Mouse (Mus musculus) stomach, embryonic 14.5 days (tissue): ENCODE measurements around the gene Cfap97d1. TPM values are rescaled to one million over a fixed set of nuclear protein-coding genes. Genes with fewer than 3 reads are reported as not detected.

ENCODE experiments used
- ATAC-seq: fragments of 200-750 bp; cut with Nextera tagmentation; 2 replicates; pipeline ENCODE4 v1.8.0; 2017; ENCODE audit warnings: low read depth, moderate TSS enrichment; ENCODE audit not compliant: insufficient number of reproducible peaks, insufficient read depth, low FRiP score
- H3K27ac ChIP-seq: fragments of 300-500 bp; sonication (generic); 2 replicates; pipeline ENCODE4 v1.5.1; 2014; ENCODE audit warnings: mild to moderate bottlenecking, low read length, moderate library complexity, mixed read lengths
- H3K27me3 ChIP-seq: fragments of 300-500 bp; sonication (generic); 2 replicates; pipeline ENCODE4 v1.6.1; 2014; ENCODE audit warnings: low read length, control low read depth, mixed read lengths; ENCODE audit not compliant: control insufficient read depth, insufficient read depth
- H3K36me3 ChIP-seq: fragments of 300-500 bp; sonication (generic); 2 replicates; pipeline ENCODE4 v1.6.1; 2014; ENCODE audit warnings: mild to moderate bottlenecking, control low read depth, low read length, moderate library complexity, mixed read lengths; ENCODE audit not compliant: control insufficient read depth, insufficient read depth
- H3K4me1 ChIP-seq: fragments of 300-500 bp; sonication (generic); 2 replicates; pipeline ENCODE4 v1.6.1; 2014; ENCODE audit warnings: low read length, control low read depth, mixed read lengths; ENCODE audit not compliant: control insufficient read depth, insufficient read depth
- H3K4me2 ChIP-seq: fragments of 300-500 bp; sonication (generic); replicated peaks from 2 replicates; pipeline ENCODE4 v1.6.1; 2014; ENCODE audit warnings: low read depth, low read length, control low read depth
- H3K4me3 ChIP-seq: fragments of 300-500 bp; sonication (generic); 2 replicates; pipeline ENCODE4 v1.5.1; 2014; ENCODE audit warnings: low read depth, low read length, control low read depth
- H3K9ac ChIP-seq: fragments of 300-500 bp; sonication (generic); replicated peaks from 2 replicates; pipeline ENCODE4 v1.6.1; 2014; ENCODE audit warnings: low read depth, mild to moderate bottlenecking, control low read depth, low read length, moderate library complexity, mixed read lengths
- H3K9me3 ChIP-seq: fragments of 300-500 bp; sonication (generic); 2 replicates; pipeline ENCODE4 v1.6.1; 2016; ENCODE audit warnings: low read depth, low read length, control low read depth; ENCODE audit not compliant: control insufficient read depth
- WGBS: fragments of 180-500 bp; shearing (Covaris S2); extraction: QIAGEN DNeasy Blood & Tissue Kit; methylation state at CpG from one replicate; pipeline ENCODE4 v1.1.7; 2014; 5-methylcytosine and 5-hydroxymethylcytosine counted together
- polyA plus RNA-seq: library from polyadenylated mRNA; unstranded; fragments of >200 nt; fragmentation: Nextera tagmentation; extraction: Ambion mirVana; gene quantifications from 2 replicates; pipeline ENCODE4 v1.2.1, GENCODE M21; 2014

The Cfap97d1 gene
- polyA plus RNA-seq, 1 experiment from 2014 or later, result not detected

DNA sequence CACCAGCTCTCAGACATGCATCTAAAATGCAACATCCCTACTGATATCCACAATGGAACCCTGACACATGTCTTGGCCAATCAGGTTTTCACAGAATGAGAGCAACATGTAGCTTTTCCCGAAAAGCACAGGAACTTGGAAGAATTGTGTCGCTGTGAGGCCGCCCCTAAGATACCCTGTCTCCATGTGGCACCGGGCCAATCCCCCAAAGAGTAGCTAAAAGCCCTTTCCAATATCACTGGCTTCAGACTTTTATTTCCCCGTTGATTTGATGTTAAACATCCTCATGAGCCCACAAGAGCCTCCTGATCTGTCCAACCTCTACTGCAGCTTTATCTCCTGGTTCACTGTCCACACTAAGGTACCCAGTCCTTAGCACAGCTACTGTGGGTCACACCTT, 22.6 kb downstream of the Cfap97d1 start:
- Histone ChIP-seq H3K27ac (no peak overlapping the region), H3K9me3 (no peaks in the 10 kb centered on the region), H3K4me3 (no peak overlapping the region), H3K4me1 (0 out of 2 replicates have a peak, but pooled peaks cover 3% of the 10 kb centered on the region), H3K9ac (no peak overlapping the region), H3K27me3 (no peaks in the 10 kb centered on the region), H3K36me3 (peaks cover 4% of the 10 kb centered on the region; the same call in 1 of the 2 replicates), H3K4me2 (no peak overlapping the region)
- WGBS, result 82% methylated on average over 5 of the region's 5 CpGs
- ATAC-seq, result no peak

DNA sequence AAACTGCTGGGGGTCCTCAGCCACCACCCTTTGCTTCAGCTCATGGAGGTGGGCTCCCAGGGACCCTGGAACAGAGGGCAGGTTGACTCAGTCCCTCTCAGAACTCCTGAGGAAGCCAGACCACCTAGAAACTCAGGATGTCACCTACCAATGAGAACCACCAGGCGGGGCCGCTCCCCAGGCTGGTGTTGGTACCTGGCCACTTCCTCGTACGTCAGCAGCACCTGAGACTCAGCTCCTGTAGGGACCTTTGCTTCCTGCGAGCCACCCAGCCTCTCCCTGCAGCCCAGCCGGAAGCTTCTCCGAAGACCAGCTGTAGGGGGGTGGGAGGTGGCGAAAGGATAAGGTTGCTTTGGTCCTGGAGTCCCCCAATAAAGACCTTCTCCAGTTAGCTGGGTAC, 24.3 kb downstream of the Cfap97d1 start:
- H3K27me3 ChIP-seq, result no peaks in the 10 kb centered on the region
- H3K4me1 ChIP-seq, result 0 out of 2 replicates have a peak, but pooled peaks cover 3% of the 10 kb centered on the region
- no peak for ATAC-seq
- H3K36me3 ChIP-seq, result peaks cover 7% of the 10 kb centered on the region
- H3K9me3 ChIP-seq, result no peaks in the 10 kb centered on the region
- WGBS, result 85% methylated on average over 8 of the region's 8 CpGs
- H3K27ac ChIP-seq, result no peak overlapping the region
- no peak overlapping the region for H3K4me3 ChIP-seq
- no peak overlapping the region for H3K9ac ChIP-seq
- H3K4me2 ChIP-seq, result no peak overlapping the region

DNA sequence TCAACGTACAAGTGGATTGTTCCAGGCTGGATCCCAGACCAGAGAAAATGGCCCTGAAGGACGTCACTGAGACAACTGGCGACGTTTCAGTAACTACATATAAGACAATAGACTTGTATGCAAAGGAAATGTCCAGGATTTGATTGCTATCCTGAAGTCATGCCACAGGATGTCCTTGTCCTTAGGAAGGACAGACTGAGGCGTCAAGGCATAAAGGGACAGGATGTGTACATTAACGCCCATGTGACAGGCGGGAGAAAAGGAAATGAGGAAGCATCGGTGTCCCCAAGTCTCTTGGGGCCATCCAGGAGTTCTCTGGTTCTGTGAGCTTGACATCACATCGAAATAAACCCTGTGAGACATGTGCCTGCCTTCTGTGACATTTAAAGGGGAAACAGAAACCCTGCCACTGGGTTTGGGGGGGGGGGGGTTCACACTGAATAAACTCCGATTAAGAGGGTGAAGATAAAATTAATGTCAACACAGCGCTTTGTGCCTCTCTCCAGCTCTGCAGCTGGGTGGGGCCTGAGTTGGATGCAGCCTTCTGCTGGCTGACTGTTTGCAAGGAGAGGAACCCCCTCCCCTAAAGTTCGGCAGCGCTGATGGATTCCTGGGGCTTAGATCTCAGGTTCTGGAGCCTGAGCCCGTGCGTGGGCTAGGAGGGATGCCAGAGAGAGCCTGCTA, 25.0 kb downstream of the Cfap97d1 start:
- 78% methylated on average over 15 of the region's 15 CpGs for WGBS
- Histone ChIP-seq H3K4me3 (no peak overlapping the region), H3K27ac (no peak overlapping the region)

DNA sequence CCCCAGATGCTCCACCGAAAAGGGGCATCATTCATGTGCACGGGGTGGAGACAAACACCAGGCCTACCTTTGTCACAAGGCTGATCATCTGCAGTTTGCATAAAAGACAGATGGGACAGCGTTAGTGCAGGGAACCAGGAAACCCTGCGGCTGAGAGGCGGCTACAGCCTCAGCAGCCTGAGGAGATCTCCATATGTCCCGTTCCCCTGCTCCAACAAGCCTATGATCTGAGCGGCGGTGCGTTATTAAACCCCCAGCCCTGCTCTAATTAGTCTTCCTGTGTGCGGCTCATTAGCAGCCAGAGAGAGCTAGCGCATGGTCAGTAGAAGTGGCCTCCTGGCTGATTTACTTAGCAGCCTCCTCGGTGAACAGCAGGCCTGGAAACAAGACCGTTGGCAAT, 26.1 kb downstream of the Cfap97d1 start:
- 78% methylated on average over 13 of the region's 13 CpGs for WGBS

More for the DNA sequence above, 25.0 kb downstream of the Cfap97d1 start:
- ATAC-seq, result no peak
- Histone ChIP-seq H3K9ac (no peak overlapping the region), H3K4me2 (no peak overlapping the region), H3K4me1 (0 out of 2 replicates have a peak, but pooled peaks cover 3% of the 10 kb centered on the region), H3K36me3 (peaks cover 7% of the 10 kb centered on the region), H3K9me3 (no peaks in the 10 kb centered on the region), H3K27me3 (no peaks in the 10 kb centered on the region)

DNA sequence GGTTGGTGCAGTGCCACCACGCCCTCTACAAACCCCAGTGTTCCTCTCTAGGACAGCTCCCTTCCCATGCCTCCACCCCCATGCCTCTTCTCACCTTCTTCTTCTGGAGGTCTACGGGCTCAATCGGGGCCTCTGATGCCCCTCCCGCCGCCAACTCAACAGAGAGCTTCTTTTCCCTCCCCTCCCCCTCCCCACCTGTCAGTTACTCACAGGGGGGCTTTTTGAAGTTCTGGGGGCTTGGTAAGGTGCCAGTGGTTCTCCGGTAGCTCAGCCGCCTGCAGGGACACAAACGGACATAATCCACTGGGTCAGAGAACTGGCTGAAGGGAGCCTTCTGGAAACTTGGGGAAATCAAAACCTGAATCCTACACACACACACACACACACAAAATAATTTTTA, 27.4 kb downstream of the Cfap97d1 start:
- no peak overlapping the region for H3K4me3 ChIP-seq
- peaks cover 10% of the 10 kb centered on the region for H3K36me3 ChIP-seq
- H3K4me2 ChIP-seq, result no peak overlapping the region
- H3K9ac ChIP-seq, result no peak overlapping the region
- no peaks in the 10 kb centered on the region for H3K27me3 ChIP-seq
- ATAC-seq, result no peak
- H3K9me3 ChIP-seq, result no peaks in the 10 kb centered on the region
- no peak overlapping the region for H3K27ac ChIP-seq
- WGBS, result 67% methylated on average over 8 of the region's 8 CpGs
- H3K4me1 ChIP-seq, result 0 out of 2 replicates have a peak, but pooled peaks cover 3% of the 10 kb centered on the region

More for the DNA sequence above, 26.1 kb downstream of the Cfap97d1 start:
- ATAC-seq, result no peak
- H3K4me3 ChIP-seq, result no peak overlapping the region
- H3K9ac ChIP-seq, result no peak overlapping the region
- H3K27ac ChIP-seq, result no peak overlapping the region
- H3K27me3 ChIP-seq, result no peaks in the 10 kb centered on the region
- H3K36me3 ChIP-seq, result peaks cover 7% of the 10 kb centered on the region; the same call in 1 of the 2 replicates
- H3K4me2 ChIP-seq, result no peak overlapping the region
- H3K9me3 ChIP-seq, result no peaks in the 10 kb centered on the region
- H3K4me1 ChIP-seq, result 0 out of 2 replicates have a peak, but pooled peaks cover 3% of the 10 kb centered on the region

DNA sequence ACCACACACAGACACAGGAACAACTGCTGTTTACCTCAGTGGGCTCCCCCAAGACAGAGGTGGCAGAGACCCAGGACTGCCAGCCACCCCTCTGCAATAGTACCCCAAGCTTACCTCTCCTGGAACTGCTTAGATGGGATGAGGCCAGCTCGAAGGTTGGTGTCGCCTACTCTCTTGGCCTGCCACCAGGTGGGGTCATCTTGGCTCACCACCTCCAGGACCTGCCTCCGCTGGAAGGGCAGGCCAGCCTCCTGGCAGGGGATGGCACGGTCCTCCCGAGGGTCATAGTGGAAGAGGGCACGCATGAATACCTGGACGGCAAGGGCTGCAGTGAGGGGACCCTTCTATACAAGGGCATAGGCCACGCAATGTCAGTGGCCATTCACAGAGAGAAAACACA, 29.1 kb downstream of the Cfap97d1 start:
- no peaks in the 10 kb centered on the region for H3K27me3 ChIP-seq
- H3K36me3 ChIP-seq, result peaks cover 10% of the 10 kb centered on the region
- no peak overlapping the region for H3K4me2 ChIP-seq
- H3K4me1 ChIP-seq, result 0 out of 2 replicates have a peak, but pooled peaks cover 3% of the 10 kb centered on the region
- WGBS, result 82% methylated on average over 8 of the region's 8 CpGs
- no peak for ATAC-seq
- no peak overlapping the region for H3K9ac ChIP-seq
- H3K9me3 ChIP-seq, result no peaks in the 10 kb centered on the region
- no peak overlapping the region for H3K4me3 ChIP-seq
- H3K27ac ChIP-seq, result no peak overlapping the region

DNA sequence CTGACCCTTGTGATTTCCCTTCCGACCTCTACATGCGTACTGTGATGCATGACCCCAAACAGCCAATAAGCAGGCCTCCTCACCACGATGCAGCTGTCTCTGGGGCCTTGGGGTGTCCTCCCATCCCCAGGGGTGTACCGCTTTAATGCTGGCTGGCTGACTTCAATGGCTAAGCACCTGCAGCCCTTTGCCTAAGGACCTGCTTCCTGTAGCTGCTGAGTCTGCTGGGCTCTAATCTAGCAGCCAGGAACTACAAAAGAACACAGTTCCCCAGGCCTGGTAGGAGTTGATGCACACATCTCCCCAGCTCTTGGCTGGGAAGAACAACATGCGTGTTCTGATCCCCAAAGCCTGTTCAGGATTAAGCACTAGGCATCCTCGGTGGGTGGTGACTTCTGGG, 31.4 kb downstream of the Cfap97d1 start:
- ATAC-seq, result no peak

DNA sequence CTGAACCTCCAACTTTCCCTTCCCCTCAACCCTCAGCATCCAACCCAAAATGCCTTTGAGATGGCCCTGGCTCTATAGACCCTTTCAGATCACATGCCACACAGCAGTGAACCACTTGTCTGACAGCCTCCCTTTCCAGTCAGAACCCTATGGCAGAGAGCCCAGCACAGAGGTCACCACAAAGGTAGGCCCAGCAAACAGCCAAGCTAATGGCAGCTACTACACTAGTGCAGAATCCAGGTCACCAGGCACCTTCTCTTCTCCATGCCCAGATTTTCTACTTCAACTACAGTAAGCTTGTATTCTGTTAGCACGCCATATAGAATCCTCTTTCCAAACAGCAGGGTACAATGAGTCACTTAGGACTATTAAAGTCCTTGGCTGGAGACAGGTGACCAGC, 32.1 kb downstream of the Cfap97d1 start:
- ATAC-seq, result no peak
- no peaks in the 10 kb centered on the region for H3K4me1 ChIP-seq
- no peak overlapping the region for H3K4me3 ChIP-seq
- no peaks in the 10 kb centered on the region for H3K9me3 ChIP-seq
- H3K4me2 ChIP-seq, result no peak overlapping the region
- 87% methylated on average over 1 of the region's 1 CpGs for WGBS
- no peak overlapping the region for H3K27ac ChIP-seq
- no peaks in the 10 kb centered on the region for H3K27me3 ChIP-seq
- H3K36me3 ChIP-seq, result peaks cover 8% of the 10 kb centered on the region
- no peak overlapping the region for H3K9ac ChIP-seq

More for the DNA sequence above, 31.4 kb downstream of the Cfap97d1 start:
- Histone ChIP-seq H3K27me3 (no peaks in the 10 kb centered on the region), H3K27ac (no peak overlapping the region), H3K36me3 (peaks cover 10% of the 10 kb centered on the region), H3K9me3 (no peaks in the 10 kb centered on the region), H3K4me1 (no peaks in the 10 kb centered on the region), H3K9ac (no peak overlapping the region), H3K4me3 (no peak overlapping the region), H3K4me2 (no peak overlapping the region)
- 74% methylated on average over 6 of the region's 6 CpGs for WGBS
